Mouse (Mus musculus) spleen, adult 10 weeks (tissue): Measurements from ENCODE around the gene Opa1. TPM values are rescaled to one million over a fixed set of nuclear protein-coding genes. Genes with fewer than 3 reads are reported as not detected.

Experiments
- polyA plus RNA-seq: library from polyadenylated mRNA; stranded (reverse); fragments of 350-450 nt; fragmentation: Illumina TruSeq; extraction: RNeasy Lipid Tissue Mini Kit (QIAGEN cat#74804); gene quantifications from one replicate; pipeline ENCODE4 v1.2.3, GENCODE M21; 2015; ENCODE audit warnings: low replicate concordance; ENCODE audit not compliant: insufficient read depth

Opa1 gene
- polyA plus RNA-seq: 43.2 TPM

DNA sequence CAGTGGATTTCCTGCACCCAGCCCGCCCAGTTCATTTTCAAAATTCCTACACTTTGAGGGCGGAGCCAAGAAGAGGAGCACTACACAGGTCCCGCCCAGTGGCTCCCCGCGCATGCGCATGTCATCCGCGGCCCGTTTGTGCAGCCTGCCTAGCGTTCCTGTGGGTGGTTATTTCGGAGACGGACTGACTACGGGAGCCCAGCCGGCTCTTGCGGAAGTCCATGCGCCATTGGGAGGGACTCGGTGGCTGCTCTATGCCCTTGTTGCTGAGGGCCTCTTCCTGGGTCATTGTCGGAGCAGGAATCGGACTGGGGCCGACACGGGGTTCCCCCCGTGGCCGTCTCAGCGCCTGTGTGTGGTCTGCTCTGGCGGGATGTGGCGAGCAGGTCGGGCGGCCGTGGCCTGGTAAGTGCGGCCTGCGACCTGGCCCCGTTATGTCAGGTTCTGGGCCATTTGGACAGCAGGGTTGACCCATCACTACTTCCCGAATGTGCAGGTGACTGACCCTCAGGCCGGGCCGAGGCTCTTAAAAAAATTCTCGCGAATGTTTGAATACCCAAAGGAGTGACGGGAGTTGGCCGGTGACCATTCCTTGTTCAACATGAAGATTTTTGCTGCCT, at the start of gene Opa1:
Gene Opa1 (plus strand): TSS at position 168 of the 620 bp plus-strand sequence.

DNA sequence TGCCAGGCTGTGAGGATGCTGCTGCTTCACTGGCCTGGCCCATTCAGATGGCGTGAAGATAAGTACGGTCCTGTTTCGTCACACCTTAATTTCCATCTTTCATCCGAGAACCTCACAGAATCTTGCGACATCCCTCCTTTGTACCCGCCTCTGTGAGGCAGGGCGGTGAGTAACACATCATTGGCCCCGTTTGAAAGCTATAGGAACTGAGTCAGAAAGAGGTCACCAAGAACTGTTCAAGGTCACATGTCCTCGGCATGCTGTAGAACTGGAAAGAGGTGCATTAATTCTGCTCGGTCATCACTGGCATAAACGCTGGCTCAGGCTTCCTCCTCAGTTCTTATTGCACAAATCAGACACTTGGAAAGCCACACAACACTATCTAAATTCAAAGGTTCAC, 34.3 kb upstream of the Opa1 start, which contains the start of gene Atp13a4:
Gene Atp13a4 (minus strand): TSS at position 36 of the 400 bp plus-strand sequence.

Other genes with a start within 250 kb of the Opa1 start
- not detected for gene Atp13a5, start 200.6 kb upstream of the Opa1 start, polyA plus RNA-seq
- not detected for gene Atp13a4, start 34.5 kb upstream of the Opa1 start, polyA plus RNA-seq